Mouse (Mus musculus): ENCODE measurements around the gene Fam160a2. TPM values are rescaled to one million over a fixed set of nuclear protein-coding genes. Genes with fewer than 3 reads are reported as not detected.

The Fam160a2 gene
- total and polyA plus RNA-seq, 3 experiments = 16.3 to 55.8 (median 41.9) TPM

- TF ChIP-seq GATA2 (IDR thresholded peaks at IDR 0.05; ENCODE audit: borderline replicate concordance, low read depth, low read length) = no peak
- no peak for TF ChIP-seq CTCF (IDR thresholded peaks at IDR 0.05; ENCODE audit: low read depth, low read length)
- no peak for TF ChIP-seq GATA1 (IDR thresholded peaks at IDR 0.05; ENCODE audit: borderline replicate concordance, low read length)
- TF ChIP-seq TAL1 (conservative IDR thresholded peaks at IDR 0.05; ENCODE audit: low read depth, low read length) = no peak
- TF ChIP-seq POLR2AphosphoS5 (IDR thresholded peaks at IDR 0.05; ENCODE audit: insufficient replicate concordance, low read depth, low read length) = no peak
Observed at GRCm38 (mm10) chr7:105325302-105325701, 74.6 kb downstream of the Fam160a2 start.

More at GRCm38 (mm10) chr7:105325302-105325701, 74.6 kb downstream of the Fam160a2 start:
- Histone ChIP-seq H3K9me3 (replicated peaks) (no peaks in the 10 kb centered on the region), H3K36me3 (replicated peaks) (no peaks in the 10 kb centered on the region), H3K4me3 (ENCODE audit: low read depth, low read length) (no peak overlapping the region), H3K4me1 (ENCODE audit: insufficient read depth, low read depth, low read length) (no peaks in the 10 kb centered on the region), H3K27me3 (ENCODE audit: insufficient read depth, low read length) (peaks cover 3% of the 10 kb centered on the region; the same call in 1 of the 2 replicates)
- ATAC-seq (ENCODE audit: extremely low read depth, insufficient number of reproducible peaks, low FRiP score, poor library complexity, severe bottlenecking) (no peak), DNase-seq (ENCODE audit: low spot score) (no peak)

Other genes starting within 250 kb of the Fam160a2 start
- not detected in 2 replicates for gene Olfr684, start 236.4 kb downstream of the Fam160a2 start, total RNA-seq (2014; fragmentation: Nextera tagmentation)
- 0.22 TPM in 1 of 2 replicates, not detected in the other for gene Olfr684, start 236.4 kb downstream of the Fam160a2 start, total RNA-seq (2017)
- gene Olfr684, start 236.4 kb downstream of the Fam160a2 start, polyA plus RNA-seq (2012) = not detected in 2 replicates
- gene Olfr685, start 214.0 kb downstream of the Fam160a2 start, total RNA-seq (2014; fragmentation: Nextera tagmentation) = not detected in 2 replicates
- gene Olfr685, start 214.0 kb downstream of the Fam160a2 start, total RNA-seq (2017) = 0.11 and 0.12 TPM in 2 replicates
- gene Olfr685, start 214.0 kb downstream of the Fam160a2 start, polyA plus RNA-seq (2012) = not detected in 2 replicates
- not detected in 2 replicates for gene Olfr686, start 192.6 kb downstream of the Fam160a2 start, total RNA-seq (2014; fragmentation: Nextera tagmentation)
- gene Olfr686, start 192.6 kb downstream of the Fam160a2 start, total RNA-seq (2017) = not detected in 2 replicates
- gene Olfr686, start 192.6 kb downstream of the Fam160a2 start, polyA plus RNA-seq (2012) = not detected in 2 replicates
- not detected in 2 replicates for gene Olfr688, start 112.0 kb downstream of the Fam160a2 start, total RNA-seq (2014; fragmentation: Nextera tagmentation)
- gene Olfr688, start 112.0 kb downstream of the Fam160a2 start, total RNA-seq (2017) = not detected in 2 replicates
- gene Olfr688, start 112.0 kb downstream of the Fam160a2 start, polyA plus RNA-seq (2012) = not detected in 2 replicates
- gene Olfr689, start 88.9 kb downstream of the Fam160a2 start, total RNA-seq (2014; fragmentation: Nextera tagmentation) = not detected in 2 replicates
- gene Olfr689, start 88.9 kb downstream of the Fam160a2 start, total RNA-seq (2017) = under 0.01 and 0.11 TPM in 2 replicates
- not detected in 2 replicates for gene Olfr689, start 88.9 kb downstream of the Fam160a2 start, polyA plus RNA-seq (2012)
- not detected in 2 replicates for gene Olfr690, start 66.0 kb downstream of the Fam160a2 start, total RNA-seq (2014; fragmentation: Nextera tagmentation)
- gene Olfr690, start 66.0 kb downstream of the Fam160a2 start, total RNA-seq (2017) = 0.16 TPM in 1 of 2 replicates, not detected in the other
- gene Olfr690, start 66.0 kb downstream of the Fam160a2 start, polyA plus RNA-seq (2012) = not detected in 2 replicates
- not detected in 2 replicates for gene Olfr691, start 57.8 kb downstream of the Fam160a2 start, total RNA-seq (2014; fragmentation: Nextera tagmentation)
- gene Olfr691, start 57.8 kb downstream of the Fam160a2 start, total RNA-seq (2017) = 0.06 and 0.22 TPM in 2 replicates
- not detected in 2 replicates for gene Olfr691, start 57.8 kb downstream of the Fam160a2 start, polyA plus RNA-seq (2012)
- gene Olfr692, start 31.8 kb downstream of the Fam160a2 start, total RNA-seq (2014; fragmentation: Nextera tagmentation) = not detected in 2 replicates
- gene Olfr692, start 31.8 kb downstream of the Fam160a2 start, total RNA-seq (2017) = 0.12 TPM in 1 of 2 replicates, not detected in the other
- gene Olfr692, start 31.8 kb downstream of the Fam160a2 start, polyA plus RNA-seq (2012) = not detected in 2 replicates
- not detected in 2 replicates for gene Gm5901, start 25.0 kb downstream of the Fam160a2 start, total RNA-seq (2014; fragmentation: Nextera tagmentation)
- gene Gm5901, start 25.0 kb downstream of the Fam160a2 start, total RNA-seq (2017) = 0.12 and 0.16 TPM in 2 replicates
- not detected in 2 replicates for gene Gm5901, start 25.0 kb downstream of the Fam160a2 start, polyA plus RNA-seq (2012)
- not detected in 2 replicates for gene Cnga4, start 4.5 kb upstream of the Fam160a2 start, total RNA-seq (2014; fragmentation: Nextera tagmentation)
- gene Cnga4, start 4.5 kb upstream of the Fam160a2 start, total RNA-seq (2017) = not detected in 2 replicates
- not detected in 2 replicates for gene Cnga4, start 4.5 kb upstream of the Fam160a2 start, polyA plus RNA-seq (2012)
- gene Cckbr, start 25.7 kb upstream of the Fam160a2 start, total RNA-seq (2014; fragmentation: Nextera tagmentation) = not detected in 2 replicates
- gene Cckbr, start 25.7 kb upstream of the Fam160a2 start, total RNA-seq (2017) = 0.05 TPM in 1 of 2 replicates, not detected in the other
- not detected in 2 replicates for gene Cckbr, start 25.7 kb upstream of the Fam160a2 start, polyA plus RNA-seq (2012)
- not detected in 2 replicates for gene Cavin3, start 82.2 kb upstream of the Fam160a2 start, total RNA-seq (2014; fragmentation: Nextera tagmentation)
- gene Cavin3, start 82.2 kb upstream of the Fam160a2 start, total RNA-seq (2017) = 0.06 TPM in 1 of 2 replicates, not detected in the other
- gene Cavin3, start 82.2 kb upstream of the Fam160a2 start, polyA plus RNA-seq (2012) = not detected in 2 replicates
- gene Smpd1, start 154.3 kb upstream of the Fam160a2 start, total RNA-seq (2014; fragmentation: Nextera tagmentation) = 19.2 and 23.7 TPM in 2 replicates
- 14.5 and 22.4 TPM in 2 replicates for gene Smpd1, start 154.3 kb upstream of the Fam160a2 start, total RNA-seq (2017)
- 12.0 and 12.8 TPM in 2 replicates for gene Smpd1, start 154.3 kb upstream of the Fam160a2 start, polyA plus RNA-seq (2012)
- gene Apbb1, start 181.6 kb upstream of the Fam160a2 start, total RNA-seq (2014; fragmentation: Nextera tagmentation) = not detected in 2 replicates
- 0.27 and 0.64 TPM in 2 replicates for gene Apbb1, start 181.6 kb upstream of the Fam160a2 start, total RNA-seq (2017)
- gene Apbb1, start 181.6 kb upstream of the Fam160a2 start, polyA plus RNA-seq (2012) = 0.02 and 0.03 TPM in 2 replicates
- not detected in 2 replicates for gene Hpx, start 200.1 kb upstream of the Fam160a2 start, total RNA-seq (2014; fragmentation: Nextera tagmentation)
- not detected in 2 replicates for gene Hpx, start 200.1 kb upstream of the Fam160a2 start, total RNA-seq (2017)
- not detected in 2 replicates for gene Hpx, start 200.1 kb upstream of the Fam160a2 start, polyA plus RNA-seq (2012)
- gene Trim3, start 233.5 kb upstream of the Fam160a2 start, total RNA-seq (2014; fragmentation: Nextera tagmentation) = 12.0 and 16.7 TPM in 2 replicates
- 9.3 and 11.5 TPM in 2 replicates for gene Trim3, start 233.5 kb upstream of the Fam160a2 start, total RNA-seq (2017)
- gene Trim3, start 233.5 kb upstream of the Fam160a2 start, polyA plus RNA-seq (2012) = 4.6 and 5.3 TPM in 2 replicates
- 24.0 and 53.0 TPM in 2 replicates for gene Timm10b, start 240.0 kb upstream of the Fam160a2 start, total RNA-seq (2014; fragmentation: Nextera tagmentation)
- 131 and 174 TPM in 2 replicates for gene Timm10b, start 240.0 kb upstream of the Fam160a2 start, total RNA-seq (2017)
- gene Timm10b, start 240.0 kb upstream of the Fam160a2 start, polyA plus RNA-seq (2012) = 261 and 308 TPM in 2 replicates
- gene Arfip2, start 240.4 kb upstream of the Fam160a2 start, total RNA-seq (2014; fragmentation: Nextera tagmentation) = 22.8 and 34.7 TPM in 2 replicates
- gene Arfip2, start 240.4 kb upstream of the Fam160a2 start, total RNA-seq (2017) = 35.3 and 35.8 TPM in 2 replicates
- gene Arfip2, start 240.4 kb upstream of the Fam160a2 start, polyA plus RNA-seq (2012) = 57.5 and 64.7 TPM in 2 replicates
- gene Gm45799, start 240.5 kb upstream of the Fam160a2 start, total RNA-seq (2014; fragmentation: Nextera tagmentation) = 6.0 and 17.0 TPM in 2 replicates
- gene Gm45799, start 240.5 kb upstream of the Fam160a2 start, total RNA-seq (2017) = 3.2 and 5.3 TPM in 2 replicates
- gene Gm45799, start 240.5 kb upstream of the Fam160a2 start, polyA plus RNA-seq (2012) = 96.6 and 137 TPM in 2 replicates

All from G1E (cell line).